1 mouse cellular context compared by ENCODE assay signal in the genomic region with DNA sequence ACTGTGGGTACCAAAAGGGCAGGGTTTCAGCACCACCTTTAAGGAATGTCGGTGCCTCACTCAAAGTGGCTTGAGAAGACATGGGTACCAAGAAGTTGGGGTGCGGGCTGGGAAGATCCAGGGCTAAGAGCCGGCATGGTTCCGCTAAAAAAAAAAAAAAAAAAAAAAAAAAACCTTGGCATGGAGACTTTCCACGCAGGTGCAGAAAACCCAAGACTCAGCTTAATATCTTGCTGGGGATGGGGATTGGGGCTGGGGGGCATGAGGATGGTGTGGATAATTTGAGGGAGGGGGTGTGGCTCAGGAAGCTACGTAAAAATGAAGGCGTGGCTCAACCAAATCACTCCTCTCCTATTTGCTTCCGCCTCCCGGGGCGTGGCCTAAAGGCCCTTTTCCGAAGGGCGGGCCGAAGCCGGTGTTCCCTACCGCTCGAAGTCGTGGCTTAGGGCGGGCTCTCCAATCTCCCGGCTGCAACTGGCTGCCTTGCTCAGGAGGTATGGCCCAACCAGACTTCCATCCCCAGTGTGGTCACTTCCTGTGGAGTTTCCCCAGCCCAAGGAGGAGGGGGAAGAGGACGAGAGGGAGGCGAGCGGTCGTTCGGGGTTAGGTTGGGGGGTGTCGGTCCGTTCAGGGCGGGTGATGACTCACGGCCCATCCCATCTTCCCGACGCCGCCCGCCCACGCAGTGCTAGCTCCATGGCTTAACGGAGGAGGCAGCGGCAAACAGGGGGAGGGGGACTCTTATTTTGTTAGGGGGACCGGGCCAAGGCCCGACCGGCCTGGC.
A peak's percentile ranks its signal among the peaks of the same experiment; 100 is the strongest.
TF ChIP-seq lines count a peak whose summit lies in the region.

Tfe3 (plus strand) TSS at position 424 of the 784 bp plus-strand sequence.

TF ChIP-seq in MEL, 35 proteins besides CTCF, POLR2A, EP300 and RAD21 (continued from another document):
- TF ChIP-seq GATA1 (IDR thresholded peaks at IDR 0.05; ENCODE audit: low read depth, low read length) (no peak), NELFE (IDR thresholded peaks at IDR 0.05; ENCODE audit: low read depth, low read length) (peak; percentile 75), TCF12 (IDR thresholded peaks at IDR 0.05; ENCODE audit: low read depth, low read length) (0 out of 2 replicates have a peak, but pooled peaks have one; percentile 13), MXI1 (IDR thresholded peaks at IDR 0.05; ENCODE audit: low read depth, low read length) (no peak; the same call in 1 of the 2 replicates), TAL1 (IDR thresholded peaks at IDR 0.05; ENCODE audit: low read length) (no peak), UBTF (IDR thresholded peaks at IDR 0.05; ENCODE audit: borderline replicate concordance, insufficient read depth, low read depth, low read length) (no peak), NRF1 (IDR thresholded peaks at IDR 0.05; ENCODE audit: insufficient read depth, low read depth, low read length, poor library complexity, severe bottlenecking) (no peak)
